ENCODE assay signal across 8 mouse cellular contexts in genomic region chr6:114919670-114920313, GRCm38 (mm10). TPM values are rescaled to one million over a fixed set of nuclear protein-coding genes. Genes with fewer than 3 reads are reported as not detected.
A peak's percentile ranks its signal among the peaks of the same experiment; 100 is the strongest.
DNase-seq lines count a peak whose midpoint lies in the region; ATAC-seq and TF ChIP-seq lines count a peak whose summit lies in the region.

No protein-coding gene starts in this region.

- H3K27ac ChIP-seq in left cerebral cortex, adult 2 months, result peak overlapping the region; percentile 84
- H3K27ac ChIP-seq in forebrain, embryonic 12.5 days, result peak overlapping the region; percentile 83
- peak overlapping the region; percentile 50; the same call in 1 of the 2 replicates for H3K27ac ChIP-seq in midbrain, embryonic 14.5 days (replicated peaks; ENCODE audit: low read depth, low read length)

- intact Hi-C loops in left cerebral cortex, adult 2 months (cut with DNase I), result loop anchor here (1.0 to 10.0 kb wide), 4 partner anchors 29 to 575 kb away; no protein-coding TSS in a partner anchor
- intact Hi-C loops in left cerebral cortex, postnatal 14 days (cut with DNase I), result loop anchor here (5.0 kb wide), 2 partner anchors 42 to 572 kb away; no protein-coding TSS in a partner anchor

- no peaks in the 10 kb centered on the region for H3K27me3 ChIP-seq in forebrain, embryonic 12.5 days
- H3K27me3 ChIP-seq in midbrain, embryonic 14.5 days (ENCODE audit: control insufficient read depth, insufficient read depth, low read length), result no peaks in the 10 kb centered on the region

- peak overlapping the region; percentile 85 for H3K9ac ChIP-seq in forebrain, embryonic 12.5 days
- H3K9ac ChIP-seq in midbrain, embryonic 14.5 days (replicated peaks; ENCODE audit: low read length), result peak overlapping the region; percentile 58

- peaks cover 58% of the 10 kb centered on the region for H3K4me1 ChIP-seq in forebrain, embryonic 12.5 days
- peaks cover 55% of the 10 kb centered on the region for H3K4me1 ChIP-seq in midbrain, embryonic 14.5 days (ENCODE audit: control insufficient read depth, insufficient read depth, low read length)

- no peak for ATAC-seq in forebrain, embryonic 12.5 days (ENCODE audit: low FRiP score)
- ATAC-seq in midbrain, embryonic 14.5 days (ENCODE audit: low FRiP score, low TSS enrichment), result no peak

- no peak for DNase-seq in left cerebral cortex, adult 2 months (ENCODE audit: extremely low spot score in 1 of 2, low spot score in 2 of 2)
- no peak for DNase-seq in left cerebral cortex, postnatal 14 days (ENCODE audit: low spot score in 2 of 2)
- DNase-seq in kidney, postnatal 14 days, result peak; percentile 62
- DNase-seq in midbrain, embryonic 14.5 days, result no peak
- DNase-seq in frontal cortex, postnatal 14 days (ENCODE audit: low spot score in 2 of 2), result no peak
- DNase-seq in layer of hippocampus, postnatal 25 days (ENCODE audit: extremely low spot score in 1 of 2, low spot score in 1 of 2), result no peak
- DNase-seq in spleen, postnatal 4 days (ENCODE audit: low spot score in 2 of 2), result no peak

- 28% methylated on average over 9 of the region's 9 CpGs for WGBS in forebrain, embryonic 12.5 days
- 23% methylated on average over 9 of the region's 9 CpGs for WGBS in midbrain, embryonic 14.5 days

- no peaks in the 10 kb centered on the region for H3K9me3 ChIP-seq in forebrain, embryonic 12.5 days
- no peaks in the 10 kb centered on the region for H3K9me3 ChIP-seq in midbrain, embryonic 14.5 days (ENCODE audit: control insufficient read depth, low read length)

- H3K4me2 ChIP-seq in forebrain, embryonic 12.5 days, result peak overlapping the region; percentile 71
- H3K4me2 ChIP-seq in midbrain, embryonic 14.5 days (ENCODE audit: low read length), result peak overlapping the region; percentile 54

- TF ChIP-seq CTCF in left cerebral cortex, adult 2 months (IDR thresholded peaks at IDR 0.05), result no peak; the same call in none of the 2 replicates

- no peaks in the 10 kb centered on the region for H3K36me3 ChIP-seq in forebrain, embryonic 12.5 days (replicated peaks)
- H3K36me3 ChIP-seq in midbrain, embryonic 14.5 days (ENCODE audit: control insufficient read depth, insufficient read depth, low read length), result no peaks in the 10 kb centered on the region

- H3K4me3 ChIP-seq in left cerebral cortex, adult 2 months, result peak overlapping the region; percentile 62
- H3K4me3 ChIP-seq in forebrain, embryonic 12.5 days (replicated peaks), result peak overlapping the region; percentile 64
- H3K4me3 ChIP-seq in midbrain, embryonic 14.5 days (replicated peaks; ENCODE audit: low read depth, low read length), result peak overlapping the region; percentile 43

RNA-seq across cellular contexts. Expression of gene Vgll4, which starts 50.0 kb away (rescaled TPM):
- total RNA-seq in left cerebral cortex, adult 2 months (2021), result 10 to 100 TPM; 61.4 to 63.8 TPM
- total RNA-seq in left cerebral cortex, postnatal 14 days (2021), result 10 to 100 TPM; 48.0 to 53.4 TPM
- 91.2 and 96.1 TPM in 2 replicates for polyA plus RNA-seq in forebrain, embryonic 12.5 days (2016; fragmentation: Nextera tagmentation; extraction: Ambion mirVana)
- 32.2 and 42.8 TPM in 2 replicates for polyA plus RNA-seq in midbrain, embryonic 14.5 days (2014; fragmentation: Nextera tagmentation; extraction: Ambion mirVana)
- 10 to 100 TPM; 43.2 to 48.7 TPM for total RNA-seq in layer of hippocampus, postnatal 25 days (2021)
